Mouse (Mus musculus) natural killer cell, adult 2 months (primary cell): Measurements from ENCODE around the gene Tcerg1l.

ENCODE experiments used
- DNase-seq, 2 experiments: peaks; one replicate each; pipeline ENCODE4 v3.0.0; 2022; ENCODE audit warnings: low spot score in 2 of 2

Tcerg1l gene

DNA sequence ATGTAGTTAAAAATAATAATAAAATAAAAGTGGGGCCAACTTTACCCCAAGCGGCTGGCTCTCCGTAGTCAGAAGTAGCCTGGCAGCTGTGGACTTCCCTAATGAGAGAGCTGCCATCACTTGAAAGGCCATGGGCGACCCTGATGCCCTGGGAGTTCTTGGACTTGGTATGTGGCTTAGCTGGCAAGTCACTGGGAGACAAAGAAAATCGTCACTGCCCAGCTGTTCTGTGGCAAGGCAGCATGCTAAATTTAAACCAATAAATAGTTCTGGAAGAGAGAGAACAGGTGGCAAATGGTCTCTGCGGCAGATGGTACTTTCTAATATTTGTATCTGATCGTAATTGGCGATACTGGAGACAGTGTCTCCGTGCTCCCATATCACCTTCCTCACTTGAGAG lies 40.1 kb downstream of the Tcerg1l start:
- no peak for DNase-seq

DNA sequence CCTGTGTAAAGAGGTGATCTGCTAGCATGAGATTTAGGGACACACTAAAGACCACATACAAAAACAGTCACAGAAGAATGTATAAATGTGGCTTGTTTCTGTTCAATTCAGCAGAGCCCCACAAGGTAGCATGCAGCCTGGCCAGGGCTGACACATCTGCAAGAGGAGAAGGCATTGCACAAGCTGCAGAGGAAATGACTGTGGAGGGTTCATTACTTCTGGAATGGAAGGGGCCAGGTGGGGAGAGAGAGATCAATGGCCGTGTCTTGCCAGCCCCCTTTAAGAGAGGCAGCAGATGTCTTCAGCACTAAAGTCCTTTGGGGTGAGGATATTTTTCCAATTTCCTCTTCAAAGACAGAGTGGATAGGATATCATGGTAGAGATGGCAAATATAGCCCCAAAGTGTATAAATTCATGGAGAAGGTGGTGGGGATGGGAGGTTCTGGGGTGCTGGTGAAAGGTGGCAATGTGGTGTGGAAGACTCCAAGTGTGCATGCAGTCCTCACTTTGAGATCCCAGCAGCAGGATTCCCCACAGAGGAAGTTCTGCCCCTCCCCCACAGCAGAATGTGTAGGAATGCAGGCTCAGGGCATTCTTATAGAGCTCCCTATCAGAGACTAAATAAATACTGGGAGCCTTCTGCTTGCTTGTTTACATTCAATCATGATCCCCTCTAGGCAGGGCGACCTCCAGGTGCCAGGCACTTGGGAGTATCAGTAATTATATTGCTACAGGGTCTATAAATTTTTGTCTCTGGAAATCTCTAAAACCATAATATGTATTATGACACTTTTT lies 40.7 kb downstream of the Tcerg1l start:
- no peak for DNase-seq

DNA sequence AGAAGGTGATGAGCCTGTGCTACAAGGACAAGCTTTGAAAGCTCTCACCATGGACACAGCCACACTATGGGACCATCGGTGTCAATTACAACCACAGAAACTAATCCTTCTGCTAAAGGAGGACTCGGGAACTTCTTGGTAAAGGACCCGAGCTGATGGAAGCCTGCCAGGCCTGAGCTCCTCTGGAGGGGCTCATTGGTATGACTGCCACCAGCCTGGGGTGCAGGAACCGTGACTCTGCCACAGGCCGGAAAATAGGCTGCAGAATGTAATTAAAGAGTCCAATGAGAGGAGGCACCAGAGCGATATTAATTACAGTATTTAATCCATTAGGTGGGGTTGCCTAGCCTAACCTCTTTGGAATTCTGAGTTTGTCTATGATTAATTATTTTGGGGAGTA lies 52.1 kb downstream of the Tcerg1l start:
- no peak for DNase-seq

DNA sequence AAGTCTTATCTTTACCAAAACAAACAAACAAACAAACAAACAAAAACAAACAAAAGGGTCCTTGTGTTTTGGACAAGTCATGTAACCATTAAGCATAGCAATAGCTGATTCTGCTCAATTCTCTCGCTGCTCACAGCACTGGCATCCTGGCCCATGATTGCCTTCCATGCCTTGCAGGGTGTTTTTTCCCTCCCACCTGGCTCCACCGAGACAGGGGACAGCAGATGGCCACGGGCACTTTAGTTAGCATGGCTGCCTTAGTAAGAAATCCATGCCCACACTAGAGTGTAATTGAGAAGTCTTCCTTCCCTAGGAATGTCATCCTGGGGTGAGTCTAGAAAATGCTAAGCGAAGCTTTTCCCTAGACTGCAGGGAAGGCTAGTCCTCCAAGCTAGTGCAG lies 59.1 kb downstream of the Tcerg1l start:
- no peak for DNase-seq

DNA sequence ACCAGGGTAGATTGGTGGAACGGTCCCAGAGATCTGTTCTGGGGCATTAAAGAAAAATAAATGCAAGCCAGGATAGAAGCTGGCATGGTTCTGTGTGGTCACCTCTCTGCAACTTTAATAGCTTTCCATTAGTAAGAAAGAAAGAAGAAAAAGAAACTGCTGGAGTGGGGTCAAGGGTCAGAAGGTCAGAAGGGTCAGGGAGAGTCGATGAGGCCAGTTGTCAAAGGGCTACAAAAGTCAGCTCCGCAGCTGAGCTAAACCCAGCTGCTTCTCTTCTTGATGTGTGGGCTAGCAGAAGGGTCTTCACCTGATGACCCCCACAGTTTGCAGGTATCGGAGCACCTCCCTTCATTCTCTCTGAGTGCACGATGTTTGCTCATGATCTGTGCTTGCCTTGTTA lies 59.6 kb downstream of the Tcerg1l start:
- DNase-seq, result no peak

- DNase-seq, result no peak
These were observed 64.9 kb downstream of the Tcerg1l start for GRCm38 (mm10) chr7:138332504-138333168.

DNA sequence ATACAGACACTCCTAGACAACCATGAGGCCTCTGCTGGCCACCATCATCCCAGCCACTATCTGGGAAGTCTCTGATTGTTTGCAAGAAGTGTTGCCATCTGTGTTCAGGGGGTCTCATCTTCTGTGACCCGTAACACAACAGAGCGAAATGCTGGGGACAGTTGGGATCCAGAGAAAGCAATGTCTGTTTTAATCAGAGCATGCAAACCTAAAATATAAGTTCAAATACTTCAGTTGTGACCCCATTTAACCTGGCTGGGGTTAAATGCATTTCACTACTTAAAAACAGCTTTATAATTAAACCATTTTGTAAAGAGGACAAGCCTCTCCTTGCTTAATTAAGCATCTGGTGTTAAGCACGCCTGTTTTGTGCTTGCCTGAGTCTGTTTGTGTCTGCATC lies 66.3 kb downstream of the Tcerg1l start:
- no peak for DNase-seq

GRCm38 (mm10) chr7:138328637-138329036 lies 68.9 kb downstream of the Tcerg1l start:
- DNase-seq, result no peak

- DNase-seq, result no peak
These were observed 70.8 kb downstream of the Tcerg1l start for GRCm38 (mm10) chr7:138326760-138327159.

GRCm38 (mm10) chr7:138313733-138314132 lies 83.8 kb downstream of the Tcerg1l start:
- DNase-seq, result no peak

GRCm38 (mm10) chr7:138306126-138306525 lies 91.4 kb downstream of the Tcerg1l start:
- no peak for DNase-seq

- no peak for DNase-seq
These were observed 112.7 kb downstream of the Tcerg1l start for GRCm38 (mm10) chr7:138284790-138285189.

DNA sequence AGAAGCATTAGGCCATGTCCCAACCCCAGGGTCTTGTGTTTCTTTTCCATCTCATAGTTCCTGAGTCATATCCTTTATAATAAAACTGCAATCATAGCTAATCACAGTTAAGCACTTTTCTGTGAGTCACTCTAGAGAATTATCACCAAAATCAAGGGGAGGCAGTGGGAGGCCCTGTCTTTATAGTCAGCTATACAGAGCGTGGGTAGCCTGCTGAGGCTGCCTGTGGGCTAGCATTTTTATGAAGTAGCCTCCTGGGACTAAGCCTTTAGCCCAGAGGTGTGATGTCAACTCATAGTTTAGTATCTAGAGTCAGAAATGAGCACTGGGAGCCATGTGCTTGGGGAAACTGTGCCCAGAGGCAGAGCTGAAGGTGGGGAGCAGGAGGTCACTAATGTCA lies 122.3 kb downstream of the Tcerg1l start:
- DNase-seq, result no peak

DNA sequence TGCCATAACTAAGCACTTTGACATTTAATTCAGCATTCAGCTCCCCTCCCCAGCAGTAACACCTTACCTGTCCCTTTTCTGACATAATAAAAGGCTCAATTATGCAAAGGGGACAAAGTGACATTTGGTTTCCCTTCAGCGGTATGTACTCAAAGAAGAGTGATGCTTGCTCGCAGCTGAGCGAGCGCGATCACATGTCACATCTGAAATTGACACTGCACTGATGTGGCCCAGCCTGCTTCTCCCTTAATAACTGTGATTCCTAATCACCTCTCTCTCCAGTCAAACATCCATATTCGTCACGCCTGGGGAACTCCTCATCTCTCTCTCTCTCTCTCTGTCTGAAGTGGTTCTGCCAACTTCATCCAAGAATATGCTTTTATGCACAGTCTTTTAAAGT lies 126.2 kb downstream of the Tcerg1l start:
- no peak for DNase-seq

DNA sequence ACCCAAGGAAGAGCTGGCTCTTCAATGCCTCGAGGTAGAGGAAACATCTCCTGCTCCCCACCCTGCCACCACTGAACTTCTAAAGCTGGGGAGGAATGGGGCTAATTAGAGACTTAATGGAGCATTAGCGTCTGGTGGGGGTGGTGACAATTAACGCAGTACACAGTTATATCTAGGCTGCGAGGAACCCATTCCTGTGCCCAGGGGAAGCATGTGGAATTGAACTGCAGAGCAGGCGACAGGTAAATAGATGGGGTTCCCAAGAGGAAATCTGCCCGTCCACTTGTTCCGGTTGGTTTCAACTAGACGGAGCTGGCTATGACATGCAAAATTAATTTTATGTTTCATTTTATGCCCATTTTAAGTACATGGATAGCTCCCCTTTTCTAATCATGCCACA lies 128.1 kb downstream of the Tcerg1l start:
- no peak for DNase-seq

GRCm38 (mm10) chr7:138267976-138268646 lies 129.4 kb downstream of the Tcerg1l start:
- DNase-seq, result no peak

- DNase-seq, result no peak
These were observed 148.9 kb downstream of the Tcerg1l start for GRCm38 (mm10) chr7:138248612-138249011.

- no peak for DNase-seq
These were observed 149.4 kb downstream of the Tcerg1l start for GRCm38 (mm10) chr7:138248176-138248575.

GRCm38 (mm10) chr7:138246684-138247083 lies 150.8 kb downstream of the Tcerg1l start:
- no peak for DNase-seq

DNA sequence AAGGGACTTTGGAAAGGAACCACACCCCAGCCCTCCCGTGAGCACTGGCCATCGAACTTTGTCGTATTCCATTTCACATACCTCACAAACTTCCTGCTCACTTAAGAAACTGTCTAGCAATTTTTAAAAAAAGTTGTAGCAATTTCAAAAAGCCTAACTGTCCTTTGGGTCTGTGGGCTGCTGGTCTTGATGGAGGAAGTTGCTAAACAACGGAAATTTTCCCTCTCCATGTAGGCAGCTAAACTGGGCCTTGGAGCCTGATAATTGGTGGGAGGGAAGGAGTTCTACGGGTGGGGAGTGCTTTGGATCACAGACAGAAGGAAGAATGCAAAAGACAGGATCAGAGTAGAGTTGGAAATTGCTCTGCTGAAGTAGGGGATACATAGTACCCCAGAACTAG lies 155.3 kb downstream of the Tcerg1l start:
- no peak for DNase-seq

GRCm38 (mm10) chr7:138237708-138238225 lies 159.8 kb downstream of the Tcerg1l start:
- DNase-seq, result no peak

DNA sequence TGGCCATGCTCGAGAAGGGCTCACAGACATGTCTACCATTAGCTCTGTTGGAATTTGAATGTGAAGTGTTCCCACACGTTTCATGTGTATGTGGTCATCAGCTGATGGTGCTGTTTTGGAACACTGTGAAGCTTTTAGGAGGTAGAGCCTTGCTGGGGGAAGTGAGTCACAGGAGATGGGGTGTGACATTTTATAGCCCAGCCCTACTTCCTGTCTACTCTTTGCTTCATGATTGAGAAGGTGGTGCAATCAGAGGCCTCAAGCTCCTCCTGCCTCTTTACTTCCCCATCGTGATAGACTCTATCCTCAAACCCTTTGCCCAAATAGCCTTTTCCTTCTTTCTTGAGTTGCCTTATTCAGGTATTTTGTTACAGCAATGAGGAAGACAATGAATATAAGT lies 173.3 kb downstream of the Tcerg1l start:
- DNase-seq, result no peak

GRCm38 (mm10) chr7:138222951-138223350 lies 174.6 kb downstream of the Tcerg1l start:
- DNase-seq, result no peak
